Mouse (Mus musculus) liver, embryonic 14.5 days (tissue): ENCODE results near the gene Bcl2.

Experiments
- CTCF ChIP-seq: IDR thresholded peaks from 2 replicates; pipeline ENCODE4 v1.5.1; 2016; ENCODE audit warnings: antibody characterized with exemption, low read depth, control low read depth
- EP300 ChIP-seq: IDR thresholded peaks from 2 replicates; pipeline ENCODE4 v1.6.1; 2016; ENCODE audit warnings: antibody characterized with exemption, low read depth

DNA sequence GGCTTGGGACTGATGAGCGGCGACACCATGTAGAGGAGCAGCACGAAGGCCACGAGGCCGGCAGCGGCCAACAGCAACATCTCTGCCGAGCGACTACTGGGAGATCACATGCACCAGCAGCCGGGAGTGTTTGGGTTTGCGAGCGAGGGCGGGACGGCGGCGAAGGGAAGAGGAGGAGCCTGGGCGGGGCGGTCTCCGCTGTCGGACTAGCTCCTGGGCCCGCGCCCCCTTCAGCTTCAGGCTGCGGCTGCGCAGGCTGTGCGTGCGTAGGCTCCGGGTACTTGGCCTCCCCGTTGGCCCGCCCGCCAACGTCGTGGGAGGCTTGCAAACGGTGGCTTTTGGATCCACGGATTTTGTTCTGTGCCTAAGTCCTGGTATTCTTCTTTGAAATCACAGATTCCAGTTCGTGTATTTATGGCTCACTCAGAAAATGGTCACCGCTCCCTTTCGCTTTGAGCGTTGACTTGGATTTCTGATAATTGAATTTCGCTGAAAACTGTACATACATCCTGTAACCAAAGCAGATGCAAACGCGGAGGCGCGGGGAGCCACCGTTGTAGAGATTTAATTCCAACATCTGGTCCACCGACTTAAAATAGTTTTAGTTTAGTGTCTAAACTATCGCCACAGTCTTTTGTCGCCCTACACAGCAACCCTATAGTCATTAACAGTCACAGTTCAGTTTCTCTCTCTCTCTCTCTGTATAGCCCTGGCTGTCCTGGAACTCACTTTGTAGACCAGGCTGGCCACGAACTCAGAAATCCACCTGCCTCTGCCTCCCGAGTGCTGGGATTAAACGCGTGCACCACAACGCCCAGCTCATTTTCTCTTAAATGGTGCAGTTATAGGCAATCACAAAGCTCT, 45.7 kb upstream of the Bcl2 start, which contains the start of gene Kdsr:
- TF ChIP-seq CTCF (peak; percentile 44), EP300 (no peak)
